Mouse (Mus musculus) hindbrain, embryonic 15.5 days (tissue): ENCODE measurements around the gene Ptgfrn. TPM values are rescaled to one million over a fixed set of nuclear protein-coding genes. Genes with fewer than 3 reads are reported as not detected.

Experiments used
- polyA plus RNA-seq: library from polyadenylated mRNA; unstranded; fragments of >200 nt; fragmentation: Nextera tagmentation; extraction: Ambion mirVana; gene quantifications from 2 replicates; pipeline ENCODE4 v1.2.1, GENCODE M21; 2015

The Ptgfrn gene
- polyA plus RNA-seq, 1 experiment from 2014 or later, result 2.4 TPM

Other genes starting within 250 kb of the Ptgfrn start
- 7.3 and 8.2 TPM in 2 replicates for gene Trim45, start 188.1 kb downstream of the Ptgfrn start, polyA plus RNA-seq
- 4.5 and 4.8 TPM in 2 replicates for gene Ttf2, start 140.6 kb downstream of the Ptgfrn start, polyA plus RNA-seq
- gene Cd101, start 80.7 kb downstream of the Ptgfrn start, polyA plus RNA-seq, result 0.05 and 0.09 TPM in 2 replicates
- gene Cd2, start 177.7 kb upstream of the Ptgfrn start, polyA plus RNA-seq, result not detected in 2 replicates